Mouse (Mus musculus) embryonic stem cell, embryonic (primary cell): ENCODE measurements around the gene Ell.

Experiments
- CTCF ChIA-PET, 4 experiments: fragments of 300-600 bp in 2 of 4; fragments of 350-600 bp in 2 of 4; sonication (Branson Sonifier 250); formaldehyde crosslinking; loops; one replicate each; lab custom pipeline; 2022; ENCODE audit warnings: inconsistent platforms in 2 of 4; lab: Charles Lee
- POLR2A ChIA-PET, 4 experiments: fragments of 300-600 bp in 2 of 4; fragments of 350-600 bp in 2 of 4; sonication (Branson Sonifier 250); formaldehyde crosslinking; loops; one replicate each; lab custom pipeline; 2022; ENCODE audit warnings: antibody characterized with exemption in 4 of 4, inconsistent platforms in 1 of 4; lab: Charles Lee

Ell gene

GRCm38 (mm10) chr8:70585258-70585652 is 46.0 kb downstream of the Ell start:
- ChIA-PET CTCF (interaction anchor here in 3 of 4 experiments (0.6 to 1.7 kb wide), 18 partner anchors 8 to 270 kb away, joined by 3 to 8 read pairs (median 3); partner anchors contain the start of genes Isyna1 (in 1 of the 3) and Rex1bd (in 1 of the 3)), POLR2A (interaction anchor here in 3 of 4 experiments (0.6 to 2.1 kb wide), 18 partner anchors 9 to 235 kb away, joined by 3 to 5 read pairs (median 3); partner anchors contain the start of genes Ell (in 1 of the 3), Fkbp8 (in 1 of the 3), Isyna1 (in 1 of the 3) and Jund (in 1 of the 3))

- ChIA-PET CTCF (interaction anchor here in 2 of 4 experiments (0.6 kb wide), 2 partner anchors 112 to 281 kb away, joined by 4 read pairs; no protein-coding TSS in a partner anchor), POLR2A (interaction anchor here in 2 of 4 experiments (0.6 to 1.7 kb wide), 7 partner anchors 9 to 59 kb away, joined by 3 to 4 read pairs (median 3); partner anchors contain the start of gene Ell (in 1 of the 2))
These were observed 48.7 kb downstream of the Ell start for GRCm38 (mm10) chr8:70587955-70588354.

GRCm38 (mm10) chr8:70591569-70591968 is 52.3 kb downstream of the Ell start:
- ChIA-PET POLR2A (interaction anchor here in 3 of 4 experiments (0.9 to 4.0 kb wide), 8 partner anchors 18 to 217 kb away, joined by 3 to 21 read pairs (median 4); partner anchors contain the start of genes Ell (in 2 of the 3), Jund (in 1 of the 3), Klhl26 (in 1 of the 3) and Ssbp4 (in 1 of the 3)), CTCF (no interaction called here)

- POLR2A ChIA-PET: interaction anchor here in 3 of 4 experiments (0.6 to 4.0 kb wide), 26 partner anchors 9 to 246 kb away, joined by 3 to 23 read pairs (median 4); partner anchors contain the start of genes Ell (in 2 of the 3), Jund (in 2 of the 3), Ssbp4 (in 2 of the 3) and Arrdc2 (in 1 of the 3)
- CTCF ChIA-PET: interaction anchor here in 1 of 4 experiments (0.8 to 1.4 kb wide), 3 partner anchors 8 to 199 kb away, joined by 3 to 5 read pairs (median 4); partner anchors contain the start of gene Lsm4
These were observed 53.9 kb downstream of the Ell start for GRCm38 (mm10) chr8:70593173-70593572.

GRCm38 (mm10) chr8:70593961-70594609 is 54.8 kb downstream of the Ell start, which contains the start of gene Isyna1:
Isyna1 (plus strand) TSS chr8:70594373.
- ChIA-PET CTCF (interaction anchor here in 2 of 4 experiments (0.6 to 1.4 kb wide), 7 partner anchors 9 to 244 kb away, joined by 3 to 8 read pairs (median 4); partner anchors contain the start of gene Lsm4 (in 1 of the 2)), POLR2A (interaction anchor here in 3 of 4 experiments (0.6 to 4.0 kb wide), 35 partner anchors 9 to 441 kb away, joined by 3 to 23 read pairs (median 4); partner anchors contain the start of genes Jund (in 3 of the 3), Ell (in 2 of the 3), Ssbp4 (in 2 of the 3) and Arrdc2 (in 1 of the 3))

GRCm38 (mm10) chr8:70594621-70595564 is 55.6 kb downstream of the Ell start:
- POLR2A ChIA-PET: interaction anchor here in 3 of 4 experiments (0.5 to 4.9 kb wide), 23 partner anchors 8 to 243 kb away, joined by 3 to 61 read pairs (median 4); partner anchors contain the start of genes Ell (in 2 of the 3), Jund (in 2 of the 3), Ssbp4 (in 2 of the 3) and Fkbp8 (in 1 of the 3)
- CTCF ChIA-PET: interaction anchor here in 1 of 4 experiments (1.0 to 5.7 kb wide), 6 partner anchors 10 to 202 kb away, joined by 3 to 51 read pairs (median 4); partner anchors contain the start of genes Lsm4 and Ssbp4

GRCm38 (mm10) chr8:70595811-70596210 is 56.6 kb downstream of the Ell start:
- CTCF ChIA-PET: interaction anchor here in 2 of 4 experiments (0.6 to 5.7 kb wide), 6 partner anchors 11 to 201 kb away, joined by 3 to 51 read pairs (median 4); partner anchors contain the start of genes Lrrc25 (in 1 of the 2) and Ssbp4 (in 1 of the 2)

GRCm38 (mm10) chr8:70596216-70596615 is 57.0 kb downstream of the Ell start:
- CTCF ChIA-PET: interaction anchor here in 3 of 4 experiments (0.6 to 5.7 kb wide), 11 partner anchors 11 to 201 kb away, joined by 3 to 51 read pairs (median 3); partner anchors contain the start of genes Lrrc25 (in 1 of the 3) and Ssbp4 (in 1 of the 3)

More at GRCm38 (mm10) chr8:70595811-70596210, 56.6 kb downstream of the Ell start:
- POLR2A ChIA-PET: interaction anchor here in 3 of 4 experiments (0.5 to 4.9 kb wide), 12 partner anchors 10 to 344 kb away, joined by 3 to 61 read pairs (median 3); partner anchors contain the start of genes Ssbp4 (in 2 of the 3), Arrdc2 (in 1 of the 3), Jund (in 1 of the 3) and Lsm4 (in 1 of the 3)

GRCm38 (mm10) chr8:70596775-70597416 is 57.6 kb downstream of the Ell start:
- CTCF ChIA-PET: interaction anchor here in 2 of 4 experiments (0.6 to 5.7 kb wide), 9 partner anchors 10 to 170 kb away, joined by 3 to 51 read pairs (median 3); partner anchors contain the start of gene Ssbp4 (in 1 of the 2)
- POLR2A ChIA-PET: interaction anchor here in 2 of 4 experiments (0.8 to 4.9 kb wide), 10 partner anchors 11 to 243 kb away, joined by 3 to 61 read pairs (median 4); partner anchors contain the start of genes Ssbp4 (in 2 of the 2), Arrdc2 (in 1 of the 2) and Jund (in 1 of the 2)

More at GRCm38 (mm10) chr8:70596216-70596615, 57.0 kb downstream of the Ell start:
- POLR2A ChIA-PET: interaction anchor here in 3 of 4 experiments (0.6 to 4.9 kb wide), 12 partner anchors 11 to 344 kb away, joined by 3 to 61 read pairs (median 4); partner anchors contain the start of genes Ssbp4 (in 2 of the 3), Arrdc2 (in 1 of the 3), Jund (in 1 of the 3) and Lsm4 (in 1 of the 3)

- ChIA-PET POLR2A (interaction anchor here in 3 of 4 experiments (0.7 to 4.9 kb wide), 22 partner anchors 11 to 242 kb away, joined by 3 to 61 read pairs (median 4); partner anchors contain the start of genes Ell (in 3 of the 3), Arrdc2 (in 2 of the 3), Ssbp4 (in 2 of the 3) and Jund (in 1 of the 3)), CTCF (interaction anchor here (0.6 to 5.7 kb wide), 15 partner anchors 10 to 222 kb away, joined by 3 to 51 read pairs (median 4); partner anchors contain the start of genes Gm3336 (in 1 of the 4), Lsm4 (in 1 of the 4) and Ssbp4 (in 1 of the 4))
These were observed 58.4 kb downstream of the Ell start for GRCm38 (mm10) chr8:70597417-70598272.

GRCm38 (mm10) chr8:70598283-70598682 is 59.0 kb downstream of the Ell start:
- CTCF ChIA-PET: interaction anchor here (0.6 to 5.7 kb wide), 17 partner anchors 9 to 223 kb away, joined by 3 to 51 read pairs (median 4); partner anchors contain the start of genes Gm3336 (in 1 of the 4), Lsm4 (in 1 of the 4) and Ssbp4 (in 1 of the 4)
- POLR2A ChIA-PET: interaction anchor here in 3 of 4 experiments (0.7 to 4.9 kb wide), 23 partner anchors 10 to 242 kb away, joined by 3 to 61 read pairs (median 4); partner anchors contain the start of genes Ell (in 3 of the 3), Arrdc2 (in 2 of the 3), Ssbp4 (in 2 of the 3) and Jund (in 1 of the 3)

- ChIA-PET POLR2A (interaction anchor here in 3 of 4 experiments (0.5 to 4.9 kb wide), 32 partner anchors 10 to 647 kb away, joined by 3 to 61 read pairs (median 4); partner anchors contain the start of genes Ell (in 3 of the 3), Arrdc2 (in 2 of the 3), Jund (in 2 of the 3) and Ssbp4 (in 2 of the 3)), CTCF (interaction anchor here (0.6 to 5.7 kb wide), 15 partner anchors 9 to 223 kb away, joined by 3 to 51 read pairs (median 4); partner anchors contain the start of genes Gm3336 (in 1 of the 4), Lsm4 (in 1 of the 4) and Ssbp4 (in 1 of the 4))
These were observed 59.5 kb downstream of the Ell start for GRCm38 (mm10) chr8:70598722-70599121.

- ChIA-PET CTCF (interaction anchor here in 3 of 4 experiments (0.5 to 5.7 kb wide), 5 partner anchors 9 to 288 kb away, joined by 3 to 51 read pairs (median 3); partner anchors contain the start of gene Ssbp4 (in 1 of the 3)), POLR2A (interaction anchor here in 3 of 4 experiments (0.6 to 4.9 kb wide), 17 partner anchors 9 to 258 kb away, joined by 3 to 61 read pairs (median 4); partner anchors contain the start of genes Jund (in 2 of the 3), Ssbp4 (in 2 of the 3), Pgpep1 (in 1 of the 3) and Uba52 (in 1 of the 3))
These were observed 60.4 kb downstream of the Ell start for GRCm38 (mm10) chr8:70599507-70600290.
